11 mouse cellular contexts compared by ENCODE assay signal in the genomic region with DNA sequence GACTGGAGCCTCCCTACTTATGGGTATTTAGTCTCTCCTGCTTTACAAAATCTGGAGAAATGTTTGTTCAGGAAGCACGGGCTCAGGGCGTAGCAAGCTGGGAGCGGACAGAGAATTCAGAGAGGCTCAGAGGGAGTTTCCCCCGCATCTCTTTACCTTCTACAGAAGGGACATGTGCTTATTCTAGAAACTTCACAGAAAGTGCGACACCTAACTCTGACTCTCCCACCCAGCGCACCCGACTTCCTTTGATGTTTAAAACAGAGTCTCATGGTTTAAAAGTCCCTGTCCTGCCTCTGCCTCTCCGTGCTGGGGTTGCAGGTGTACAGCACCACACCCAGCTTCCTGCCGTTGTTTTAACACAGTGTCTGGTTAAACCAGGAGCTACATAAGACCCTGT.
A peak's percentile ranks its signal among the peaks of the same experiment; 100 is the strongest.
DNase-seq lines count a peak whose midpoint lies in the region.
"Had no signal": no experiment of that assay in that cellular context is flagged by ENCODE, and none has a peak within 500 bp of the region (broad histone marks: within the 10 kb centered on the region; RNA-seq: fewer than 3 reads in every experiment).

No protein-coding gene starts in this region.

- no peaks in the 10 kb centered on the region for H3K27me3 ChIP-seq in splenic B cell, adult 2 months (ENCODE audit: control insufficient read depth, insufficient read depth, low read length, poor library complexity, severe bottlenecking)

- peak; percentile 34 to 37 for DNase-seq in spleen, adult 18-20 months
- no peak for DNase-seq in spleen, adult 12 weeks (ENCODE audit: low spot score)
- DNase-seq in T-cell, adult 2 months (ENCODE audit: low spot score), result peak; percentile 90
- DNase-seq in splenic B cell, adult 2 months (ENCODE audit: low read depth, low spot score), result peak; percentile 55
- peak; percentile 78 to 88 for DNase-seq in thymus, postnatal 36 days
- DNase-seq in cerebellum, postnatal 25 days, result no peak
- no peak for DNase-seq in lung, postnatal 4 days
- DNase-seq: cerebellum, postnatal 10 days; kidney, adult 11 months; right cerebral cortex, postnatal 4 days had no signal

- H3K36me3 ChIP-seq in splenic B cell, adult 2 months (ENCODE audit: control insufficient read depth, insufficient read depth, low read length, poor library complexity, severe bottlenecking), result no peaks in the 10 kb centered on the region
- H3K36me3 ChIP-seq: hindbrain, embryonic 10.5 days had no signal

Comparison
In these comparisons a context has a peak if more than half of its experiments do, and no peak if none do; other contexts are left out.
1. DNase-seq: peak in spleen, adult 18-20 months (2 of 2), T-cell, adult 2 months (single experiment), splenic B cell, adult 2 months (single experiment) and thymus, postnatal 36 days (2 of 2); none in spleen, adult 12 weeks (single experiment), cerebellum, postnatal 25 days (0 of 2) and lung, postnatal 4 days (0 of 2).